In genomic region chr10:96358984-96359383, GRCm38 (mm10) we compare ENCODE assay signal across 15 mouse cellular contexts.
DNase-seq lines count a peak whose midpoint lies in the region.
"Had no signal": no experiment of that assay in that cellular context is flagged by ENCODE, and none has a peak within 500 bp of the region (broad histone marks: within the 10 kb centered on the region; RNA-seq: fewer than 3 reads in every experiment).

No protein-coding gene starts in this region.

- DNase-seq in cerebellum, adult 18-20 months, result peak; percentile 17 to 27
- no peak for DNase-seq in cerebellum, adult 11-12 months
- DNase-seq in cerebellum, postnatal 14 days, result peak; percentile 14 to 29
- DNase-seq in cerebellum, adult 8-10 months, result no peak
- peak; percentile 18 for DNase-seq in adipocyte (ENCODE audit: low spot score)
- no peak for DNase-seq in kidney, adult 11 months
- DNase-seq: adrenal gland, adult 2 months; adrenal gland, postnatal 14 days; B cell, adult 2 months; gastrocnemius, postnatal 14 days; heart, adult 18-20 months; heart, postnatal 10 days; heart, postnatal 36 days; kidney, adult 18-20 months; kidney, adult 9 months had no signal

Comparison
In these comparisons a context has a peak if more than half of its experiments do, and no peak if none do; other contexts are left out.
1. DNase-seq: peak in cerebellum, adult 18-20 months (2 of 2), cerebellum, postnatal 14 days (2 of 2) and adipocyte (single experiment); none in cerebellum, adult 11-12 months (single experiment), cerebellum, adult 8-10 months (single experiment) and kidney, adult 11 months (single experiment).